Mouse (Mus musculus): ENCODE measurements around the gene 0610009B22Rik. TPM values are rescaled to one million over a fixed set of nuclear protein-coding genes. Genes with fewer than 3 reads are reported as not detected.
"Not testable (repeated sequence)": the region's sequence is repeated elsewhere in the genome, so short reads cannot be mapped to it uniquely, and the experiment has no call there.

The 0610009B22Rik gene
- 7.5 and 15.6 TPM in 2 replicates for polyA plus RNA-seq (2011; ENCODE audit: insufficient read depth, insufficient read length, low replicate concordance, missing spikeins)

- H3K4me1 ChIP-seq (ENCODE audit: control insufficient read depth, insufficient read depth, low read length): no peaks in the 10 kb centered on the region
- WGBS: under 1% methylated on average over 60 of the region's 60 CpGs
- TF ChIP-seq POLR2A (IDR thresholded peaks at IDR 0.05; ENCODE audit: borderline replicate concordance, control insufficient read depth, low read depth, low read length) (peak; percentile 96), CTCF (IDR thresholded peaks at IDR 0.05; ENCODE audit: control insufficient read depth, insufficient read depth, low read length) (no peak)
These were observed at the start of gene 0610009B22Rik for GRCm38 (mm10) chr11:51688330-51689328. TSS of gene 0610009B22Rik (minus strand) at chr11:51688874.

DNA sequence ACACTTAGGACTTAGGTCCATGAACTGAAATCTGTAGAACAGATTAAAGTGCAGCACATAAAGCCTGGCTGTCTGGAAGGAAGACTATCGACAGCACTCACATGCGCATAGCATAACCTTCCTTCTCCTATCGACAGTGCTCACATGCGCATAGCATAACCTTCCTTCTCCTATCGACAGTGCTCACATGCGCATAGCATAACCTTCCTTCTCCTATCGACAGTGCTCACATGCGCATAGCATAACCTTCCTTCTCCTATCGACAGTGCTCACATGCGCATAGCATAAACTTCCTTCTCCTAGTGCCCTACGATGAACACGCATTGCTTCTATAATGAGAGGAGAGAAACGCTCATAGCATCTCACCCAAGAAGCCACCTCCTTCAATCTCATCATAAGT lies 45.5 kb upstream of the 0610009B22Rik start:
- H3K4me3 ChIP-seq (replicated peaks; ENCODE audit: control insufficient read depth, low read depth, low read length); H3K4me1 ChIP-seq (ENCODE audit: control insufficient read depth, insufficient read depth, low read length); H3K27ac ChIP-seq (ENCODE audit: control insufficient read depth, insufficient read depth, low read depth, low read length, poor library complexity): not testable (repeated sequence)
- 94% methylated on average over 13 of the region's 13 CpGs for WGBS

More at GRCm38 (mm10) chr11:51688330-51689328, at the start of gene 0610009B22Rik:
- Histone ChIP-seq H3K27ac (ENCODE audit: control insufficient read depth, insufficient read depth, low read depth, low read length, poor library complexity) (peak within 1 kb of the TSS; percentile 92), H3K4me3 (replicated peaks; ENCODE audit: control insufficient read depth, low read depth, low read length) (peak within 1 kb of the TSS; percentile 79)

DNA sequence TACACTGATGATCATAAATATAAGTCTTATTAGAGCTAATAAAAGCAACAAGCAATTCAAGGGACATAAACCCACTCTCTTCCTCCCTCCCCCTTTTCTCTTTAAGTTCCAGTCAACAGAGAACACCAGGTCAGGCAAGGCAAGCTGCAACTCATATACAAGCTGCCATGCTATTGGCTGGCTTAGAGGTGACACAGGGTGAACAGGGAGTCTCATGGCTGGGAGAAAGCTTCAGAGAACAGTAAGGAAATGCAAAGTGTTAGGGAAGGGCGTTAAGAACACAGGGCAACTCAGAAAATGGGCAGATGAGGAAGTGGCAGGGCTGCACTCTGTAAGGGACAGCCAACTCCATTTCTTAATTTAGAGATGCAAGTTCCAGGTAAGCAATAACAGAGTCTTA lies 44.2 kb upstream of the 0610009B22Rik start:
- 43% methylated on average over 1 of the region's 1 CpGs for WGBS
- no peak overlapping the region for H3K4me3 ChIP-seq (replicated peaks; ENCODE audit: control insufficient read depth, low read depth, low read length)
- no peaks in the 10 kb centered on the region for H3K4me1 ChIP-seq (ENCODE audit: control insufficient read depth, insufficient read depth, low read length)
- TF ChIP-seq POLR2A (IDR thresholded peaks at IDR 0.05; ENCODE audit: borderline replicate concordance, control insufficient read depth, low read depth, low read length) (no peak), CTCF (IDR thresholded peaks at IDR 0.05; ENCODE audit: control insufficient read depth, insufficient read depth, low read length) (no peak)
- no peak overlapping the region for H3K27ac ChIP-seq (ENCODE audit: control insufficient read depth, insufficient read depth, low read depth, low read length, poor library complexity)

GRCm38 (mm10) chr11:51721066-51721465 lies 32.4 kb upstream of the 0610009B22Rik start:
- TF ChIP-seq CTCF (IDR thresholded peaks at IDR 0.05; ENCODE audit: control insufficient read depth, insufficient read depth, low read length) (no peak), POLR2A (IDR thresholded peaks at IDR 0.05; ENCODE audit: borderline replicate concordance, control insufficient read depth, low read depth, low read length) (no peak)
- Histone ChIP-seq H3K4me1 (ENCODE audit: control insufficient read depth, insufficient read depth, low read length) (no peaks in the 10 kb centered on the region), H3K27ac (ENCODE audit: control insufficient read depth, insufficient read depth, low read depth, low read length, poor library complexity) (no peak overlapping the region), H3K4me3 (replicated peaks; ENCODE audit: control insufficient read depth, low read depth, low read length) (no peak overlapping the region)
- WGBS: 93% methylated on average over 11 of the region's 11 CpGs

DNA sequence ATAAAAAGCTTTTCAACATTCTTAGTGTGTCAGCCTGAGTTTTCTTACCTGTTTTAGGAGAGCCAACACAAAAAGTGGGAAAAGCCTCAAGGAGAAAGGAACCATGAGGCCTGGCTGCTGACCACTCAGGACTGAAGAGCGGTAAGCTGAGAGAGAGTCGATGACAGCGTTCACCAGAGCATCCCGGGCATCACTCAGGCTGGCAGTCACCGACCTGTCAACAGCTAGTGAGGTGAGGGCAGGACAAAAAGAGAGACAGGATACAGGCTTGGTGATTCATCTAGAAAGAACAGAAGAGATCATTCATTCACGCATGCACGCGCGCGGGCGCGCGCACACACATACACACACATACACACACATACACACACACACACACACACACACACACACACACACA lies 18.4 kb upstream of the 0610009B22Rik start:
- Histone ChIP-seq H3K4me3 (replicated peaks; ENCODE audit: control insufficient read depth, low read depth, low read length) (no peak overlapping the region), H3K4me1 (ENCODE audit: control insufficient read depth, insufficient read depth, low read length) (no peaks in the 10 kb centered on the region), H3K27ac (ENCODE audit: control insufficient read depth, insufficient read depth, low read depth, low read length, poor library complexity) (no peak overlapping the region)
- no peak for TF ChIP-seq CTCF (IDR thresholded peaks at IDR 0.05; ENCODE audit: control insufficient read depth, insufficient read depth, low read length)
- TF ChIP-seq POLR2A (IDR thresholded peaks at IDR 0.05; ENCODE audit: borderline replicate concordance, control insufficient read depth, low read depth, low read length): no peak
- 94% methylated on average over 13 of the region's 13 CpGs for WGBS

- WGBS: 92% methylated on average over 10 of the region's 10 CpGs
These were observed 17.8 kb upstream of the 0610009B22Rik start for GRCm38 (mm10) chr11:51706451-51706850.

GRCm38 (mm10) chr11:51703379-51703998 lies 14.8 kb upstream of the 0610009B22Rik start:
- no peaks in the 10 kb centered on the region for H3K4me1 ChIP-seq (ENCODE audit: control insufficient read depth, insufficient read depth, low read length)
- H3K27ac ChIP-seq (ENCODE audit: control insufficient read depth, insufficient read depth, low read depth, low read length, poor library complexity): no peak overlapping the region
- WGBS: 79% methylated on average over 10 of the region's 10 CpGs

More at GRCm38 (mm10) chr11:51706451-51706850, 17.8 kb upstream of the 0610009B22Rik start:
- Histone ChIP-seq H3K4me1 (ENCODE audit: control insufficient read depth, insufficient read depth, low read length) (no peaks in the 10 kb centered on the region), H3K4me3 (replicated peaks; ENCODE audit: control insufficient read depth, low read depth, low read length) (no peak overlapping the region), H3K27ac (ENCODE audit: control insufficient read depth, insufficient read depth, low read depth, low read length, poor library complexity) (no peak overlapping the region)
- TF ChIP-seq CTCF (IDR thresholded peaks at IDR 0.05; ENCODE audit: control insufficient read depth, insufficient read depth, low read length) (no peak), POLR2A (IDR thresholded peaks at IDR 0.05; ENCODE audit: borderline replicate concordance, control insufficient read depth, low read depth, low read length) (no peak)

DNA sequence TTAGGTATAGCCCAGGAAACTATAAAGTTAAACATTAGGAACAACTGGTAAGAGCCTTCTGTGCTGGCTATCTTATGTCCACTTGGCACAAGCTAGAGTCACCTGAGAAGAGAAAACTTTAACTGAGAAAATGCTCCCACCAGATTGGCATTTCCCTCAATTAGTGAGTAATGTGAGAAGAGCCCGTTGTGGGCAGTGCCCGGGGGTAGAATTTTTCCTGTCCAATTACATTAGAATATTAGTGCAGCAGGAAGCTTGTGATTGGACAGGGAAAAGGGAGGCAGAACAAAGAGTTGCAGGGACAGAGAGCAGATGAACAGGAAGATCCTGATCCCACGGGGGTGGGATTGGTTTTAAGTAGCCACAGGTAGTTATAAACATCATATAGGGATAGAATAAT lies 14.2 kb upstream of the 0610009B22Rik start:
- WGBS: 87% methylated on average over 3 of the region's 3 CpGs
- TF ChIP-seq CTCF (IDR thresholded peaks at IDR 0.05; ENCODE audit: control insufficient read depth, insufficient read depth, low read length) (no peak), POLR2A (IDR thresholded peaks at IDR 0.05; ENCODE audit: borderline replicate concordance, control insufficient read depth, low read depth, low read length) (no peak)
- H3K4me1 ChIP-seq (ENCODE audit: control insufficient read depth, insufficient read depth, low read length): no peaks in the 10 kb centered on the region

More at GRCm38 (mm10) chr11:51703379-51703998, 14.8 kb upstream of the 0610009B22Rik start:
- TF ChIP-seq POLR2A (IDR thresholded peaks at IDR 0.05; ENCODE audit: borderline replicate concordance, control insufficient read depth, low read depth, low read length): no peak
- peak; percentile 21; the same call in 1 of the 2 replicates for TF ChIP-seq CTCF (IDR thresholded peaks at IDR 0.05; ENCODE audit: control insufficient read depth, insufficient read depth, low read length)
- H3K4me3 ChIP-seq (replicated peaks; ENCODE audit: control insufficient read depth, low read depth, low read length): no peak overlapping the region

More for the DNA sequence above, 14.2 kb upstream of the 0610009B22Rik start:
- no peak overlapping the region for H3K27ac ChIP-seq (ENCODE audit: control insufficient read depth, insufficient read depth, low read depth, low read length, poor library complexity)
- no peak overlapping the region for H3K4me3 ChIP-seq (replicated peaks; ENCODE audit: control insufficient read depth, low read depth, low read length)

All from bone marrow, adult 2 months (tissue).